Mouse (Mus musculus) midbrain, embryonic 11.5 days (tissue): Measurements from ENCODE around the gene Pygm. TPM values are rescaled to one million over a fixed set of nuclear protein-coding genes. Genes with fewer than 3 reads are reported as not detected.

Source experiments
- ATAC-seq: fragments of 200-750 bp; cut with Nextera tagmentation; 2 replicates; pipeline ENCODE4 v1.8.0; 2017; ENCODE audit warnings: moderate TSS enrichment, moderate library complexity; ENCODE audit not compliant: low FRiP score
- DNase-seq: peaks from one replicate; pipeline ENCODE4 v3.0.0; 2015; ENCODE audit warnings: low spot score; ENCODE audit errors: missing footprints
- H3K27ac ChIP-seq: fragments of 300-500 bp; sonication (generic); 2 replicates; pipeline ENCODE4 v1.5.1; 2014; ENCODE audit warnings: low read depth, low read length
- H3K27me3 ChIP-seq: fragments of 300-500 bp; sonication (generic); 2 replicates; pipeline ENCODE4 v1.6.1; 2014; ENCODE audit warnings: mild to moderate bottlenecking, low read length, moderate library complexity, mixed read lengths; ENCODE audit not compliant: control insufficient read depth, insufficient read depth
- H3K36me3 ChIP-seq: fragments of 300-500 bp; sonication (generic); 2 replicates; pipeline ENCODE4 v1.6.1; 2014; ENCODE audit warnings: mild to moderate bottlenecking, low read length, moderate library complexity, mixed read lengths; ENCODE audit not compliant: control insufficient read depth, insufficient read depth
- H3K4me1 ChIP-seq: fragments of 300-500 bp; sonication (generic); 2 replicates; pipeline ENCODE4 v1.6.1; 2014; ENCODE audit warnings: low read length; ENCODE audit not compliant: control insufficient read depth, insufficient read depth
- H3K4me2 ChIP-seq: fragments of 300-500 bp; sonication (generic); 2 replicates; pipeline ENCODE4 v1.6.1; 2014; ENCODE audit warnings: mild to moderate bottlenecking, moderate library complexity
- H3K4me3 ChIP-seq: fragments of 300-500 bp; sonication (generic); 2 replicates; pipeline ENCODE4 v1.5.1; 2014; ENCODE audit warnings: low read depth, low read length
- H3K9ac ChIP-seq: fragments of 300-500 bp; sonication (generic); 2 replicates; pipeline ENCODE4 v1.6.1; 2014; ENCODE audit warnings: low read length
- H3K9me3 ChIP-seq: fragments of 300-500 bp; sonication (generic); 2 replicates; pipeline ENCODE4 v1.6.1; 2016; ENCODE audit warnings: low read length; ENCODE audit not compliant: control insufficient read depth
- WGBS: fragments of 180-500 bp; shearing (Covaris S2); extraction: QIAGEN DNeasy Blood & Tissue Kit; methylation state at CpG from one replicate; pipeline ENCODE4 v1.1.7; 2014; 5-methylcytosine and 5-hydroxymethylcytosine counted together
- polyA plus RNA-seq: library from polyadenylated mRNA; unstranded; fragments of >200 nt; fragmentation: Nextera tagmentation; extraction: Ambion mirVana; gene quantifications from 2 replicates; pipeline ENCODE4 v1.2.1, GENCODE M21; 2014

The Pygm gene
- polyA plus RNA-seq, 1 experiment from 2014 or later = 0.81 TPM

- peaks cover 5% of the 10 kb centered on the region; the same call in 1 of the 2 replicates for H3K4me1 ChIP-seq
- peak overlapping the region; percentile 61 for H3K27ac ChIP-seq
- H3K9me3 ChIP-seq = no peaks in the 10 kb centered on the region
- DNase-seq (no peak), ATAC-seq (peak; percentile 50; the same call in 1 of the 2 replicates)
- WGBS = 59% methylated on average over 11 of the region's 11 CpGs
- no peak overlapping the region for H3K4me3 ChIP-seq
- no peak overlapping the region for H3K9ac ChIP-seq
- no peaks in the 10 kb centered on the region for H3K27me3 ChIP-seq
- H3K36me3 ChIP-seq = peaks cover 48% of the 10 kb centered on the region
- no peak overlapping the region for H3K4me2 ChIP-seq
These were observed 6.7 kb upstream of the Pygm start for GRCm38 (mm10) chr19:6377327-6378040.

- Histone ChIP-seq H3K27me3 (no peaks in the 10 kb centered on the region), H3K27ac (no peak overlapping the region), H3K4me3 (no peak overlapping the region), H3K4me2 (no peak overlapping the region), H3K9me3 (no peaks in the 10 kb centered on the region), H3K4me1 (peaks cover 17% of the 10 kb centered on the region), H3K36me3 (peaks cover 19% of the 10 kb centered on the region), H3K9ac (no peak overlapping the region)
- WGBS = 95% methylated on average over 9 of the region's 9 CpGs
- DNase-seq (peak; percentile 84), ATAC-seq (no peak)
These were observed 3.6 kb upstream of the Pygm start for GRCm38 (mm10) chr19:6380411-6381166.

GRCm38 (mm10) chr19:6381238-6381637 lies 3.0 kb upstream of the Pygm start:
- ATAC-seq (no peak), DNase-seq (no peak)
- peaks cover 12% of the 10 kb centered on the region for H3K36me3 ChIP-seq
- H3K4me1 ChIP-seq = peaks cover 17% of the 10 kb centered on the region
- no peak overlapping the region for H3K4me3 ChIP-seq
- 95% methylated on average over 5 of the region's 5 CpGs for WGBS
- H3K27me3 ChIP-seq = no peaks in the 10 kb centered on the region
- no peak overlapping the region for H3K27ac ChIP-seq
- H3K9me3 ChIP-seq = no peaks in the 10 kb centered on the region
- no peak overlapping the region for H3K9ac ChIP-seq
- no peak overlapping the region for H3K4me2 ChIP-seq

GRCm38 (mm10) chr19:6382323-6382924 lies 1.8 kb upstream of the Pygm start:
- Histone ChIP-seq H3K36me3 (peaks cover 6% of the 10 kb centered on the region), H3K4me1 (peaks cover 14% of the 10 kb centered on the region), H3K9me3 (no peaks in the 10 kb centered on the region), H3K4me2 (no peak overlapping the region), H3K9ac (no peak overlapping the region), H3K4me3 (no peak overlapping the region), H3K27ac (no peak overlapping the region), H3K27me3 (no peaks in the 10 kb centered on the region)
- no peak for ATAC-seq
- WGBS = 82% methylated on average over 4 of the region's 4 CpGs
- no peak for DNase-seq

- no peak for ATAC-seq
- Histone ChIP-seq H3K27ac (no peak overlapping the region), H3K36me3 (0 out of 2 replicates have a peak, but pooled peaks cover 2% of the 10 kb centered on the region), H3K9ac (0 out of 2 replicates have a peak overlapping the region, but pooled peaks have one; percentile 14), H3K27me3 (no peaks in the 10 kb centered on the region), H3K4me3 (no peak overlapping the region), H3K4me1 (peaks cover 12% of the 10 kb centered on the region), H3K9me3 (no peaks in the 10 kb centered on the region), H3K4me2 (no peak overlapping the region)
- 42% methylated on average over 5 of the region's 5 CpGs for WGBS
- DNase-seq = no peak
These were observed 729 bp upstream of the Pygm start for GRCm38 (mm10) chr19:6383470-6383869.

- ATAC-seq (no peak), DNase-seq (no peak)
- H3K27me3 ChIP-seq = no peaks in the 10 kb centered on the region
- no peak overlapping the region for H3K4me2 ChIP-seq
- H3K27ac ChIP-seq = no peak overlapping the region
- H3K9me3 ChIP-seq = no peaks in the 10 kb centered on the region
- WGBS = 83% methylated on average over 11 of the region's 11 CpGs
- no peak overlapping the region for H3K9ac ChIP-seq
- H3K4me3 ChIP-seq = no peak overlapping the region
- H3K4me1 ChIP-seq = peaks cover 19% of the 10 kb centered on the region
- no peaks in the 10 kb centered on the region for H3K36me3 ChIP-seq
These were observed 755 bp downstream of the Pygm start for GRCm38 (mm10) chr19:6384954-6385353.

GRCm38 (mm10) chr19:6385419-6385818 lies 1.2 kb downstream of the Pygm start:
- WGBS = 81% methylated on average over 5 of the region's 5 CpGs
- ATAC-seq = no peak
- Histone ChIP-seq H3K27ac (no peak overlapping the region), H3K9me3 (no peaks in the 10 kb centered on the region), H3K9ac (no peak overlapping the region), H3K27me3 (no peaks in the 10 kb centered on the region), H3K36me3 (no peaks in the 10 kb centered on the region), H3K4me2 (no peak overlapping the region), H3K4me1 (peaks cover 19% of the 10 kb centered on the region), H3K4me3 (no peak overlapping the region)
- DNase-seq = no peak

GRCm38 (mm10) chr19:6385821-6386220 lies 1.6 kb downstream of the Pygm start:
- Histone ChIP-seq H3K27ac (no peak overlapping the region), H3K4me1 (peaks cover 19% of the 10 kb centered on the region)
- no peak for ATAC-seq

GRCm38 (mm10) chr19:6386234-6386633 lies 2.0 kb downstream of the Pygm start:
- Histone ChIP-seq H3K36me3 (no peaks in the 10 kb centered on the region), H3K27me3 (no peaks in the 10 kb centered on the region), H3K4me3 (no peak overlapping the region), H3K27ac (no peak overlapping the region), H3K4me1 (peaks cover 19% of the 10 kb centered on the region), H3K4me2 (no peak overlapping the region), H3K9ac (no peak overlapping the region), H3K9me3 (no peaks in the 10 kb centered on the region)
- ATAC-seq (no peak), DNase-seq (no peak)
- WGBS = 67% methylated on average over 9 of the region's 9 CpGs

More at GRCm38 (mm10) chr19:6385821-6386220, 1.6 kb downstream of the Pygm start:
- Histone ChIP-seq H3K36me3 (no peaks in the 10 kb centered on the region), H3K4me2 (no peak overlapping the region), H3K4me3 (no peak overlapping the region), H3K9me3 (no peaks in the 10 kb centered on the region), H3K9ac (no peak overlapping the region), H3K27me3 (no peaks in the 10 kb centered on the region)
- no peak for DNase-seq
- 78% methylated on average over 7 of the region's 7 CpGs for WGBS
